Mouse (Mus musculus): ENCODE results near the gene F830045P16Rik. TPM values are rescaled to one million over a fixed set of nuclear protein-coding genes. Genes with fewer than 3 reads are reported as not detected.

The F830045P16Rik gene
- total RNA-seq, 2 experiments from 2014 or later, result not detected

Other genes starting within 250 kb of the F830045P16Rik start
- 47.4 and 54.4 TPM in 2 replicates for gene Ckap2l, start 239.4 kb downstream of the F830045P16Rik start, total RNA-seq (2015; ENCODE audit: low replicate concordance)
- 23.1 and 26.3 TPM in 2 replicates for gene Ckap2l, start 239.4 kb downstream of the F830045P16Rik start, total RNA-seq (2017; ENCODE audit: low replicate concordance)
- gene Il1a, start 226.6 kb downstream of the F830045P16Rik start, total RNA-seq (2015; ENCODE audit: low replicate concordance), result 0.42 TPM in 1 of 2 replicates, not detected in the other
- 0.42 and 2.1 TPM in 2 replicates for gene Il1a, start 226.6 kb downstream of the F830045P16Rik start, total RNA-seq (2017; ENCODE audit: low replicate concordance)
- gene Il1b, start 165.5 kb downstream of the F830045P16Rik start, total RNA-seq (2015; ENCODE audit: low replicate concordance), result 1.9 and 4.0 TPM in 2 replicates
- 2.4 and 20.9 TPM in 2 replicates for gene Il1b, start 165.5 kb downstream of the F830045P16Rik start, total RNA-seq (2017; ENCODE audit: low replicate concordance)
- 46.3 and 59.8 TPM in 2 replicates for gene Sirpa, start 56.2 kb upstream of the F830045P16Rik start, total RNA-seq (2015; ENCODE audit: low replicate concordance)
- gene Sirpa, start 56.2 kb upstream of the F830045P16Rik start, total RNA-seq (2017; ENCODE audit: low replicate concordance), result 45.0 and 60.8 TPM in 2 replicates
- gene Pdyn, start 163.2 kb upstream of the F830045P16Rik start, total RNA-seq (2015; ENCODE audit: low replicate concordance), result not detected in 2 replicates
- gene Pdyn, start 163.2 kb upstream of the F830045P16Rik start, total RNA-seq (2017; ENCODE audit: low replicate concordance), result not detected in 2 replicates